Mouse (Mus musculus): ENCODE results near the gene G6pc.
"Not testable (repeated sequence)": the region's sequence is repeated elsewhere in the genome, so short reads cannot be mapped to it uniquely, and the experiment has no call there.

Gene G6pc

GRCm38 (mm10) chr11:101355916-101356315 lies 11.4 kb upstream of the G6pc start:
- no peak for DNase-seq (ENCODE audit: low spot score in 2 of 2)

- DNase-seq (ENCODE audit: low spot score in 2 of 2), result no peak
Measured at GRCm38 (mm10) chr11:101357505-101358182, 9.7 kb upstream of the G6pc start.

- DNase-seq (ENCODE audit: low spot score in 2 of 2), result peak; percentile 12 to 20
Measured at GRCm38 (mm10) chr11:101359776-101360175, 7.6 kb upstream of the G6pc start.

- DNase-seq (ENCODE audit: low spot score in 2 of 2), result peak; percentile 40 to 59
Measured at GRCm38 (mm10) chr11:101360651-101361113, 6.7 kb upstream of the G6pc start.

- no peak for DNase-seq (ENCODE audit: low spot score in 2 of 2)
Measured at GRCm38 (mm10) chr11:101364531-101364931, 2.8 kb upstream of the G6pc start.

- DNase-seq (ENCODE audit: low spot score in 2 of 2), result no peak
Measured at GRCm38 (mm10) chr11:101370141-101370540, 2.8 kb downstream of the G6pc start.

- DNase-seq (ENCODE audit: low spot score in 2 of 2), result no peak
Measured at GRCm38 (mm10) chr11:101374421-101374938, 7.1 kb downstream of the G6pc start.

GRCm38 (mm10) chr11:101378196-101378595 lies 10.8 kb downstream of the G6pc start:
- DNase-seq (ENCODE audit: low spot score in 2 of 2), result not testable (repeated sequence)

GRCm38 (mm10) chr11:101378926-101379325 lies 11.6 kb downstream of the G6pc start:
- no peak for DNase-seq (ENCODE audit: low spot score in 2 of 2)

- no peak for DNase-seq (ENCODE audit: low spot score in 2 of 2)
Measured at GRCm38 (mm10) chr11:101381817-101382216, 14.5 kb downstream of the G6pc start.

- peak; percentile 35 to 71 for DNase-seq (ENCODE audit: low spot score in 2 of 2)
Measured at GRCm38 (mm10) chr11:101395110-101395509, 27.7 kb downstream of the G6pc start.

GRCm38 (mm10) chr11:101415306-101415705 lies 47.9 kb downstream of the G6pc start:
- DNase-seq (ENCODE audit: low spot score in 2 of 2), result no peak

GRCm38 (mm10) chr11:101416433-101417100 lies 49.2 kb downstream of the G6pc start:
- no peak for DNase-seq (ENCODE audit: low spot score in 2 of 2)

GRCm38 (mm10) chr11:101417101-101417855 lies 49.9 kb downstream of the G6pc start, which contains the start of gene Aarsd1:
TSS of gene Aarsd1 (minus strand) at chr11:101417615.
- DNase-seq (ENCODE audit: low spot score in 2 of 2), result peak; percentile 84 to 87

GRCm38 (mm10) chr11:101418991-101419390 lies 51.6 kb downstream of the G6pc start:
- DNase-seq (ENCODE audit: low spot score in 2 of 2), result no peak

- no peak for DNase-seq (ENCODE audit: low spot score in 2 of 2)
Measured at GRCm38 (mm10) chr11:101419610-101420009, 52.2 kb downstream of the G6pc start.

- DNase-seq (ENCODE audit: low spot score in 2 of 2), result no peak
Measured at GRCm38 (mm10) chr11:101420148-101420547, 52.8 kb downstream of the G6pc start.

GRCm38 (mm10) chr11:101424105-101424851 lies 56.9 kb downstream of the G6pc start, which contains the start of gene Gm27029:
TSS of gene Gm27029 (minus strand) at chr11:101424796.
- DNase-seq (ENCODE audit: low spot score in 2 of 2), result peak in 1 of 2 experiments; percentile 15

- DNase-seq (ENCODE audit: low spot score in 2 of 2), result peak; percentile 94 to 97
Measured at GRCm38 (mm10) chr11:101424925-101425813, 57.8 kb downstream of the G6pc start, which contains the start of the genes Rundc1 and Ptges3l. TSS of gene Rundc1 (plus strand) at chr11:101425085. TSS of gene Ptges3l (minus strand) at chr11:101425333.

GRCm38 (mm10) chr11:101426165-101426564 lies 58.8 kb downstream of the G6pc start:
- no peak for DNase-seq (ENCODE audit: low spot score in 2 of 2)

Measured in heart, adult 9 months (tissue).